Mouse (Mus musculus) lung, embryonic 16.5 days (tissue): ENCODE measurements around the gene Kcnip4. TPM values are rescaled to one million over a fixed set of nuclear protein-coding genes. Genes with fewer than 3 reads are reported as not detected.

ENCODE experiments used
- ATAC-seq: fragments of 200-750 bp; cut with Nextera tagmentation; 2 replicates; pipeline ENCODE4 v1.8.0; 2017; ENCODE audit warnings: low read depth, mild to moderate bottlenecking, moderate library complexity
- H3K27ac ChIP-seq: fragments of 300-500 bp; sonication (generic); 2 replicates; pipeline ENCODE4 v1.5.1; 2014; ENCODE audit warnings: mild to moderate bottlenecking, control low read depth, low read length
- H3K27me3 ChIP-seq: fragments of 300-500 bp; sonication (generic); 2 replicates; pipeline ENCODE4 v1.6.1; 2014; ENCODE audit warnings: low read depth, low read length, mixed read lengths; ENCODE audit not compliant: control insufficient read depth, insufficient read depth
- H3K36me3 ChIP-seq: fragments of 300-500 bp; sonication (generic); 2 replicates; pipeline ENCODE4 v1.6.1; 2014; ENCODE audit warnings: low read length; ENCODE audit not compliant: control insufficient read depth, insufficient read depth
- H3K4me1 ChIP-seq: fragments of 300-500 bp; sonication (generic); replicated peaks from 2 replicates; pipeline ENCODE4 v1.6.1; 2014; ENCODE audit warnings: low read length, mixed read lengths; ENCODE audit not compliant: control insufficient read depth, insufficient read depth
- H3K4me2 ChIP-seq: fragments of 300-500 bp; sonication (generic); 2 replicates; pipeline ENCODE4 v1.6.1; 2014; ENCODE audit warnings: low read depth, low read length, control low read depth
- H3K4me3 ChIP-seq: fragments of 300-500 bp; sonication (generic); 2 replicates; pipeline ENCODE4 v1.5.1; 2014; ENCODE audit warnings: mild to moderate bottlenecking, low read length, control low read depth
- H3K9ac ChIP-seq: fragments of 300-500 bp; sonication (generic); 2 replicates; pipeline ENCODE4 v1.6.1; 2014; ENCODE audit warnings: low read length, control low read depth
- H3K9me3 ChIP-seq: fragments of 300-500 bp; sonication (generic); 2 replicates; pipeline ENCODE4 v1.6.1; 2016; ENCODE audit warnings: low read length; ENCODE audit not compliant: control insufficient read depth
- WGBS: fragments of 180-500 bp; shearing (Covaris S2); extraction: QIAGEN DNeasy Blood & Tissue Kit; methylation state at CpG from one replicate; pipeline ENCODE4 v1.1.7; 2014; 5-methylcytosine and 5-hydroxymethylcytosine counted together
- polyA plus RNA-seq: library from polyadenylated mRNA; unstranded; fragments of >200 nt; fragmentation: Nextera tagmentation; extraction: Ambion mirVana; gene quantifications from 2 replicates; pipeline ENCODE4 v1.2.1, GENCODE M21; 2015

The Kcnip4 gene
- 1.1 and 1.3 TPM in 2 replicates for polyA plus RNA-seq

DNA sequence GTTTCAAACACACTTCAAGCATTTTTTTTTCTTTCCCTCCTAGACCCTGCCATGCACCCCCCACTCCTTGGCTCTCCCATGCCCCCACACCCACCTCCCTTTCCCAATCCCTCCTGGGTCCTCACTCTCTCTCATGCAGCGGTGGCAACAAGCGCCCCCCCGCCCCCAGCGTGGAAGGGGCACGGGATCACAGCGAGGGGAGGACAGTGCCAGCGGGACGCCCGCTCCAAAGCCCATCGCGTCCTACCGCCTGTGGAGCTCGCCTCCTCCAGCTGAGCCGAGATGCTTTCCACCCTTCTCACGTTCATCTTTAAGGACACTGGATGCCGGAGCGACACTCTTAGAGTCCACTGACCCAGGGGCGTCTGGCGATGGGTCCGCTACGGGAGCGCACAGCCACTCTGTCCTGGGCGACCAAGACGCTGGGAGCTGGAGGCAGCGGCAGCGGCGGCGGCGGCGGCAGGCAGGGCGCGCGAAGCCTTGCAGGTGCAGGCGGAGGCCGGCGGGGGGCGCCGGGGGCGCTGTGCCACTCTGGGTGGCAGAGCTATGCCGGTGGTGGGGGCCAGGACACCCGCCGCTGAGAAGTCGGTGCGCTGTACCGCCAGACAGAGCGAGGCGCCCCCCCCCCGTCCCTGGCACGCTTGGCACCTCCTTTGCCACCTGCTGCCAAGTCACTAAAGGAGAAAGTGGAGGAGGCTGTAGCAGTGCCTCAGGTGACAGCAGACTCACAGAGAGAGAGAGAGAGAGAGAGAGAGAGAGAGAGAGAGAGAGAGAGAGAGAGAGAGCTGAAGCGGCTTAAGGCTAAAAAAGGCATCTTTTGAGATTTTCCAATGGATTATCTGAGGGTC lies at the start of gene Kcnip4:
Gene Kcnip4, minus strand, starts transcription at position 514 of the 848 bp plus-strand sequence.
- 2% methylated on average over 44 of the region's 50 CpGs for WGBS
- Histone ChIP-seq H3K27ac (no peak within 1 kb of the TSS), H3K36me3 (no peaks in the 10 kb centered on the region), H3K4me2 (peak within 1 kb of the TSS; percentile 75), H3K27me3 (peaks cover 19% of the 10 kb centered on the region; the same call in 1 of the 2 replicates), H3K4me3 (peak within 1 kb of the TSS; percentile 40), H3K9me3 (no peaks in the 10 kb centered on the region), H3K4me1 (no peaks in the 10 kb centered on the region), H3K9ac (peak within 1 kb of the TSS; percentile 39)
- ATAC-seq = peak; percentile 34; the same call in 1 of the 2 replicates

- Histone ChIP-seq H3K4me2 (no peak overlapping the region), H3K9ac (no peak overlapping the region), H3K9me3 (no peaks in the 10 kb centered on the region), H3K4me3 (no peak overlapping the region), H3K36me3 (no peaks in the 10 kb centered on the region), H3K27ac (no peak overlapping the region), H3K27me3 (no peaks in the 10 kb centered on the region), H3K4me1 (no peaks in the 10 kb centered on the region)
- 80% methylated on average over 4 of the region's 4 CpGs for WGBS
- ATAC-seq = no peak
Observed at GRCm38 (mm10) chr5:49571876-49572275, 47.2 kb upstream of the Kcnip4 start.

DNA sequence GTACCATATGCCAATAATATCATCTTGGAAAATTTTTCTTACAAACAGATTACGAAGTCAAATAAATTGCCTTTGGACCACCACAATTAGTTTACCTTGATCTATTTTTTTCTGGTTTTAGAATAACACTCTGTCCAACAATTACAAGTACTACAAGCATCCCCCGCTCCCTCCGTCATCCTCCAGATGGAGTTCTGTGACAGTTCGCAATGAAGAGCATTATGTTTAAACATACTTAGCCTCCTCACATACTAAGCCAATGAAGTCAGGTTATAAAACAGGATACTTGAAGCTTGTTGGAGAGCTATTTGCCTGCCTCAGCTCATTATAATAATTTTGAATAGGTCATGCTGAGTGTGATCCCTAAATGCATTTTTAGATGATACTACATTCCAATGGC lies 39.0 kb upstream of the Kcnip4 start:
- 80% methylated on average over 4 of the region's 4 CpGs for WGBS
- no peak overlapping the region for H3K4me2 ChIP-seq
- H3K36me3 ChIP-seq = no peaks in the 10 kb centered on the region
- no peak for ATAC-seq
- H3K27me3 ChIP-seq = no peaks in the 10 kb centered on the region
- no peaks in the 10 kb centered on the region for H3K9me3 ChIP-seq
- H3K4me3 ChIP-seq = no peak overlapping the region
- H3K9ac ChIP-seq = no peak overlapping the region
- no peak overlapping the region for H3K27ac ChIP-seq
- no peaks in the 10 kb centered on the region for H3K4me1 ChIP-seq

DNA sequence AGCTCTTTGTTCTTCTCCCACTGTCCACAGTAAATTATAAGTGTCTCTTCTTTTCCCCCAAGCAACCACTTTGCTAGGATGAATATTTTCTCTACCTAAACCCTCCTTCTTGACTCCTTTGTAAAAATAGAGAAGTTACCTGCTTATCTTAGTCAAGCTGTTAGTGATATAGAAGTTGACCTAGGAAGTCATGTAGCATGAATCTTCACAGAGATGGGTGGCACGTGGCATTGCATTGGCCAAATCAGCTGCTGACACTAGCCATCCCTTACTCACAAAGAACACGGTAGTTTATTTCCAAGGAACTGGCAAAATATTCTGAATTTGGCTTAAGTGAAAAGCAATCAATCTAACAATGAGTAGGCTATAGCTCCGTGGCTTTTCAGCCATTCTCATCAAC lies 32.7 kb upstream of the Kcnip4 start:
- Histone ChIP-seq H3K4me3 (no peak overlapping the region), H3K4me1 (no peaks in the 10 kb centered on the region), H3K4me2 (no peak overlapping the region), H3K36me3 (no peaks in the 10 kb centered on the region), H3K27me3 (no peaks in the 10 kb centered on the region), H3K27ac (no peak overlapping the region), H3K9me3 (no peaks in the 10 kb centered on the region), H3K9ac (no peak overlapping the region)
- no peak for ATAC-seq
- 62% methylated on average over 3 of the region's 3 CpGs for WGBS

DNA sequence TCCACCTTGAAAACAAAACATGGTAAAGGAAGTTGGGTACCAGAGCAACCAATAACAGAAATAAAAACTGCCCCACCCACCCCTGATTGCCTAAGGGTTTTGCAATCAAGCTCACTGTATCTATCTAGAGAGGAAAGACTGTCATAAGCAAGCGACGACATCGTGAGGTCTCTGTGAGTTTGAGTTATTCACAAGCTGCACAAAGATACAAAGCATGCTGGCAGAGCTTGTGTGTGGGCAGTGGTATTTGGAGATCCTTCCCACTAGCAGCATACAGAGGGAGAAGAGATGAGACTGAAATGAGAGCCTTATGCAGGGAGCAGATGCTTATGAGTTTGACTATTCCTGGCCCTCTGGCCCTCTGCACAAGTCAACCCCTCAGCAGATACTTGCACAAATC lies 23.2 kb upstream of the Kcnip4 start:
- Histone ChIP-seq H3K9me3 (no peaks in the 10 kb centered on the region), H3K4me2 (no peak overlapping the region), H3K9ac (no peak overlapping the region), H3K27ac (no peak overlapping the region), H3K4me3 (no peak overlapping the region), H3K4me1 (no peaks in the 10 kb centered on the region), H3K36me3 (no peaks in the 10 kb centered on the region), H3K27me3 (no peaks in the 10 kb centered on the region)
- ATAC-seq = no peak
- 86% methylated on average over 3 of the region's 3 CpGs for WGBS

DNA sequence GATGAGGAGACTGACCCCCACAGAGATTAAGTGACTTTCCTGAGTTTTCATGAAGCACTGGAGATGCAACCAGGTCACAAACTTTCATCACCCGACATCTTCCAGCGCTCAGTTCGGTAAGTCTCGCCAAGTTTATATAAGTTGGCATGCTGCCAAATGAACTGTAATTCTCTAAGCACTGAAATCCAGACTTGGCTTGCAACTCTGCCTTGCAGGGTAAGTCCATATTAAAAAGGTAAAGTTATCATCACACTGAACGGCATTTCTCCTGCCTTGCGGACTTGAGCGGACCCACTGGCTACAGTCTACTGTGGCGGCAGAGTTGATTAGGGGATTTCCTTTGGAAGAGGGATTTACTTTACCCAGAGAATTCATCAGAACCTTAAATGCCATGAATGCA lies 4.7 kb upstream of the Kcnip4 start:
- 29% methylated on average over 8 of the region's 8 CpGs for WGBS
- no peaks in the 10 kb centered on the region for H3K4me1 ChIP-seq
- H3K4me2 ChIP-seq = no peak overlapping the region
- no peaks in the 10 kb centered on the region for H3K9me3 ChIP-seq
- ATAC-seq = 0 out of 2 replicates have a peak, but pooled peaks have one; percentile 26
- H3K9ac ChIP-seq = no peak overlapping the region
- H3K27me3 ChIP-seq = peaks cover 11% of the 10 kb centered on the region; the same call in 1 of the 2 replicates
- H3K36me3 ChIP-seq = no peaks in the 10 kb centered on the region
- no peak overlapping the region for H3K4me3 ChIP-seq
- H3K27ac ChIP-seq = no peak overlapping the region

DNA sequence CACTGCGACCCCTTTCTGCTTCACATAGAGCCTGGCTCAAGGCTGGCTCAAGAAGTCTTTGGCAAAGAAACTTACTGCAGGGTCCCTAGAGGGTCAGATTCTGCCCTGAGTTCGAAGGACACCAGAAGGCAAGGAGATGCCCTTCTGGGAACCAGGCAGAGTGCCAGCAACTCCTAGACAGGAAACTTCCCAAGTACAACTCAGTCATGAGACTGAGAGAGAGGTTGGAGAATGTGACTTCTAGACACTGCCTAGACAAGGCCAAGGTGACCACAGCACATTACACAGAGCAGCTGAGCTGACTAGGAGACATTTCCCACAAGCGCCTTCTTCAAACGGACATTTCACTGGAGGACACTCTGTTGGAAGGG lies 520 bp upstream of the Kcnip4 start:
- Histone ChIP-seq H3K36me3 (no peaks in the 10 kb centered on the region), H3K9me3 (no peaks in the 10 kb centered on the region), H3K9ac (no peak overlapping the region), H3K4me2 (no peak overlapping the region), H3K27me3 (peaks cover 19% of the 10 kb centered on the region; the same call in 1 of the 2 replicates), H3K4me3 (no peak overlapping the region), H3K4me1 (no peaks in the 10 kb centered on the region), H3K27ac (no peak overlapping the region)
- ATAC-seq = no peak
- 48% methylated on average over 4 of the region's 4 CpGs for WGBS

DNA sequence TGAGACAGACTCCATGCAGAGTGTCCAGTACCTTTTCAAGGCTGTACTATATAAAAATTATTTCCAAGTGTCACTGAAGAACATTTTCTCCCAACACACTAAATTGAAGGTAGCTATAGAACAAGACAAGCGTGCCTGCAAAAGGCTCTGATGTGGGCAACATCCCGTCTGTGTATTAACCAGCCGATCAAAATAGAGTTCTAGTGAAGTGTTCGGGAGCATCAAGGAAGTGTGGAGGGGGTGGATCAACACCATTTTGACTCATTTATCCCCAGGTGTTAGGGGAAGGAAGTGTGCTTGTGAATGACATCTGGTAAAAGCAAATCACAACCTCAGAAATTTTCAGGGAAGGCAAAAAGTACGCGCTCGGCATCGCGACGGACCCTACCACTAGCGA lies 712 bp downstream of the Kcnip4 start:
- H3K9me3 ChIP-seq = no peaks in the 10 kb centered on the region
- H3K9ac ChIP-seq = no peak overlapping the region
- ATAC-seq = no peak
- H3K27me3 ChIP-seq = peaks cover 19% of the 10 kb centered on the region; the same call in 1 of the 2 replicates
- H3K27ac ChIP-seq = no peak overlapping the region
- no peak overlapping the region; the same call in 1 of the 2 replicates for H3K4me3 ChIP-seq
- no peaks in the 10 kb centered on the region for H3K4me1 ChIP-seq
- peak overlapping the region; percentile 75 for H3K4me2 ChIP-seq
- no peaks in the 10 kb centered on the region for H3K36me3 ChIP-seq
- WGBS = 7% methylated on average over 11 of the region's 11 CpGs

GRCm38 (mm10) chr5:49522986-49523385 lies 1.7 kb downstream of the Kcnip4 start:
- Histone ChIP-seq H3K27me3 (peaks cover 19% of the 10 kb centered on the region; the same call in 1 of the 2 replicates), H3K4me1 (no peaks in the 10 kb centered on the region), H3K4me2 (no peak overlapping the region), H3K4me3 (no peak overlapping the region), H3K36me3 (no peaks in the 10 kb centered on the region), H3K27ac (no peak overlapping the region), H3K9ac (no peak overlapping the region), H3K9me3 (no peaks in the 10 kb centered on the region)
- ATAC-seq = no peak
- 58% methylated on average over 4 of the region's 4 CpGs for WGBS
